Mouse (Mus musculus) thymus, postnatal 4 days (tissue): Measurements from ENCODE around the gene Kctd11.
A peak's percentile ranks its signal among the peaks of the same experiment; 100 is the strongest.

Experiments used
- DNase-seq: peaks from one replicate; pipeline ENCODE4 v3.0.0; 2021

Gene Kctd11

GRCm38 (mm10) chr11:69912716-69913530 is 31.7 kb upstream of the Kctd11 start:
- DNase-seq, result peak; percentile 35

- DNase-seq, result no peak
Measured at GRCm38 (mm10) chr11:69911701-69912100, 30.5 kb upstream of the Kctd11 start.

GRCm38 (mm10) chr11:69910781-69911560 is 29.8 kb upstream of the Kctd11 start:
- DNase-seq, result peak; percentile 6

- DNase-seq, result no peak
Measured at GRCm38 (mm10) chr11:69910177-69910576, 29.0 kb upstream of the Kctd11 start.

- no peak for DNase-seq
Measured at GRCm38 (mm10) chr11:69909174-69909573, 28.0 kb upstream of the Kctd11 start.

GRCm38 (mm10) chr11:69908645-69909044 is 27.4 kb upstream of the Kctd11 start:
- no peak for DNase-seq

- DNase-seq, result peak; percentile 9
Measured at GRCm38 (mm10) chr11:69904311-69904710, 23.1 kb upstream of the Kctd11 start.

GRCm38 (mm10) chr11:69902972-69903371 is 21.8 kb upstream of the Kctd11 start:
- no peak for DNase-seq

GRCm38 (mm10) chr11:69901993-69902392 is 20.8 kb upstream of the Kctd11 start:
- DNase-seq, result no peak

GRCm38 (mm10) chr11:69901406-69901846 is 20.2 kb upstream of the Kctd11 start:
- peak; percentile 90 for DNase-seq

GRCm38 (mm10) chr11:69900471-69901405 is 19.5 kb upstream of the Kctd11 start, which contains the start of the genes 2810408A11Rik and Neurl4:
2810408A11Rik (minus strand) TSS chr11:69900987.
Neurl4 (plus strand) TSS chr11:69901072.
- peak; percentile 86 for DNase-seq

GRCm38 (mm10) chr11:69899870-69900269 is 18.7 kb upstream of the Kctd11 start:
- DNase-seq, result peak; percentile 42

GRCm38 (mm10) chr11:69895291-69895690 is 14.1 kb upstream of the Kctd11 start, which contains the start of gene Acap1:
Acap1 (minus strand) TSS chr11:69895539.
- DNase-seq, result peak; percentile 76

- DNase-seq, result peak; percentile 87
Measured at GRCm38 (mm10) chr11:69894671-69895070, 13.5 kb upstream of the Kctd11 start.

- DNase-seq, result peak; percentile 8
Measured at GRCm38 (mm10) chr11:69891482-69891881, 10.3 kb upstream of the Kctd11 start.

GRCm38 (mm10) chr11:69886907-69887635 is 5.9 kb upstream of the Kctd11 start:
- peak; percentile 10 for DNase-seq

GRCm38 (mm10) chr11:69884663-69885062 is 3.5 kb upstream of the Kctd11 start:
- DNase-seq, result no peak

- peak; percentile 14 for DNase-seq
Measured at GRCm38 (mm10) chr11:69884240-69884639, 3.0 kb upstream of the Kctd11 start.

GRCm38 (mm10) chr11:69883527-69884151 is 2.4 kb upstream of the Kctd11 start:
- DNase-seq, result peak; percentile 13

GRCm38 (mm10) chr11:69883066-69883465 is 1.9 kb upstream of the Kctd11 start:
- peak; percentile 82 for DNase-seq
